8 mouse cellular contexts compared by ENCODE assay signal in the genomic region with DNA sequence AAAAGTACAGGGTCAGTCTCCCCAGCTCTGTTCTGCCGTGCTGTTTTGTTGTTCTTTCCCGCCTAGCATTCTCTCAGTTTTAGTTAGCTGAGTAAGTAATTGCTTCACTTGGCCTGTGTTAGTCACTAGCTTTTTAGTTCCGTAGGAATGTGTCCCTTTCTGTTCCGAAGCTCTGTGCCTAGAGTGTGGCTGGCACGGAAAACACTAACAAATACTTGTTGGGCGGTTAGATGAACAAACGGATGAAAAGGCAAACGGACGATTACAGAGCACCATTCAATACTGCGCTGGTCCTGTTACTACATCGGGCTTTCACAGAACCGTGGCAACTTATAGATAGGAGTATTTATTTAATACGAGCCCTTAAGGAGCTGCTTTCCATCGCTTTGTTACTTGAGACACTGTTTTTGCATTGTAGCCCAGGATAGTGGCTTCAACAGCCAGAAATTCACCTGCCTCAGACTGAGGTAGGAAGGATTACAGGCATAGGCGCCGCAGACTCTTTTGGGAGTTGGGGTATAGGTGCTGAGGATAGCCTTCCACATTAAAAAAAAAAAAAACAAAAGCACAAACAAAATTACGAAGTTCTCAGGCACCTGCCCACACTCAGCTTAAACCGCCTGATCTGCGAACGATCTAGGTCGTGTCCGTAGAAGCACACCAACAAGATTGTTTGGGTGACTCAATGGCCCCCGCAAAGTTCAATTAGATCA. TPM values are rescaled to one million over a fixed set of nuclear protein-coding genes. Genes with fewer than 3 reads are reported as not detected.
DNase-seq lines count a peak whose midpoint lies in the region; ATAC-seq and TF ChIP-seq lines count a peak whose summit lies in the region.

No protein-coding gene starts in this region.

- CTCF ChIA-PET in Patski (lab: Charles Lee) = interaction anchor here (1.6 to 1.8 kb wide), 2 partner anchors 10 to 379 kb away, joined by 3 to 6 read pairs; no protein-coding TSS in a partner anchor

- ATAC-seq in CD4-positive, CD25-positive, alpha-beta regulatory T cell, adult 4 months = peak; percentile 20
- peak; percentile 30 for ATAC-seq in Patski
- ATAC-seq in embryonic facial prominence, embryonic 11.5 days (replicated peaks; ENCODE audit: insufficient number of reproducible peaks, low FRiP score, low TSS enrichment, low read depth) = no peak; the same call in 1 of the 2 replicates
- no peak for ATAC-seq in heart, postnatal 0 days (ENCODE audit: insufficient read depth, low read depth)
- ATAC-seq in limb, embryonic 11.5 days (ENCODE audit: insufficient number of reproducible peaks, low FRiP score, low TSS enrichment, low read depth) = peak; percentile 55; the same call in 1 of the 2 replicates
- ATAC-seq in monocyte, adult 5-6 weeks (replicated peaks; ENCODE audit: insufficient number of reproducible peaks, low FRiP score, low TSS enrichment, poor library complexity, severe bottlenecking) = no peak

- DNase-seq in Patski (ENCODE audit: low read depth, low spot score) = peak; percentile 19
- peak; percentile 29 for DNase-seq in embryonic facial prominence, embryonic 11.5 days (ENCODE audit: low spot score)
- DNase-seq in heart, postnatal 0 days (ENCODE audit: low spot score) = peak; percentile 64
- peak; percentile 42 for DNase-seq in limb, embryonic 11.5 days (ENCODE audit: low spot score)
- DNase-seq in midbrain, embryonic 10.5 days (ENCODE audit: low spot score) = peak; percentile 34
- no peak for DNase-seq in right cerebral cortex, postnatal 4 days

- no peak for TF ChIP-seq CTCF in Patski (IDR thresholded peaks at IDR 0.05)
- no peak for TF ChIP-seq CTCF in heart, postnatal 0 days (IDR thresholded peaks at IDR 0.05; ENCODE audit: low read depth)

- no peaks in the 10 kb centered on the region for H3K27me3 ChIP-seq in Patski
- no peaks in the 10 kb centered on the region for H3K27me3 ChIP-seq in embryonic facial prominence, embryonic 11.5 days (ENCODE audit: control insufficient read depth, insufficient read depth, low read length)
- H3K27me3 ChIP-seq in heart, postnatal 0 days (ENCODE audit: control insufficient read depth, insufficient read depth, low read length) = no peaks in the 10 kb centered on the region
- H3K27me3 ChIP-seq in limb, embryonic 11.5 days (ENCODE audit: control insufficient read depth, insufficient read depth, low read length) = no peaks in the 10 kb centered on the region
- no peaks in the 10 kb centered on the region for H3K27me3 ChIP-seq in midbrain, embryonic 10.5 days (ENCODE audit: low read depth, poor library complexity, severe bottlenecking)

- H3K4me1 ChIP-seq in embryonic facial prominence, embryonic 11.5 days (ENCODE audit: control insufficient read depth, insufficient read depth, low read length) = no peaks in the 10 kb centered on the region
- peaks cover 4% of the 10 kb centered on the region; the same call in 1 of the 2 replicates for H3K4me1 ChIP-seq in heart, postnatal 0 days (ENCODE audit: control insufficient read depth, insufficient read depth)
- peaks cover 5% of the 10 kb centered on the region; the same call in 1 of the 2 replicates for H3K4me1 ChIP-seq in limb, embryonic 11.5 days (ENCODE audit: control insufficient read depth, insufficient read depth, low read length)
- H3K4me1 ChIP-seq in midbrain, embryonic 10.5 days = peaks cover 51% of the 10 kb centered on the region

- WGBS in embryonic facial prominence, embryonic 11.5 days = 6% methylated on average over 23 of the region's 23 CpGs
- WGBS in heart, postnatal 0 days = 7% methylated on average over 23 of the region's 23 CpGs
- WGBS in limb, embryonic 11.5 days = 9% methylated on average over 23 of the region's 23 CpGs
- WGBS in midbrain, embryonic 10.5 days = 6% methylated on average over 23 of the region's 23 CpGs

- in situ Hi-C loops in Patski (cut with MboI; ENCODE audit: low pct_unique_long_range_greater_than_20kb) = no loop called here

- peak overlapping the region; percentile 75 for H3K9ac ChIP-seq in embryonic facial prominence, embryonic 11.5 days (replicated peaks; ENCODE audit: low read length)
- peak overlapping the region; percentile 78 for H3K9ac ChIP-seq in heart, postnatal 0 days (replicated peaks; ENCODE audit: low read depth, low read length)
- peak overlapping the region; percentile 69 for H3K9ac ChIP-seq in limb, embryonic 11.5 days (ENCODE audit: low read length)

- H3K4me2 ChIP-seq in embryonic facial prominence, embryonic 11.5 days (ENCODE audit: low read depth, low read length) = peak overlapping the region; percentile 76
- H3K4me2 ChIP-seq in heart, postnatal 0 days (ENCODE audit: low read depth, low read length) = peak overlapping the region; percentile 78
- peak overlapping the region; percentile 78 for H3K4me2 ChIP-seq in limb, embryonic 11.5 days (ENCODE audit: low read depth, severe bottlenecking)

- H3K9me3 ChIP-seq in embryonic facial prominence, embryonic 11.5 days (replicated peaks; ENCODE audit: control insufficient read depth, low read length) = no peaks in the 10 kb centered on the region; the same call in 1 of the 2 replicates
- H3K9me3 ChIP-seq in heart, postnatal 0 days (replicated peaks; ENCODE audit: control insufficient read depth, low read length) = no peaks in the 10 kb centered on the region
- H3K9me3 ChIP-seq in limb, embryonic 11.5 days (ENCODE audit: control insufficient read depth, low read length) = no peaks in the 10 kb centered on the region
- H3K9me3 ChIP-seq in midbrain, embryonic 10.5 days (replicated peaks) = no peaks in the 10 kb centered on the region

- POLR2A ChIA-PET in Patski (lab: Charles Lee) = interaction anchor here (0.6 to 1.4 kb wide), 3 partner anchors 8 to 359 kb away, joined by 3 to 4 read pairs (median 3); no protein-coding TSS in a partner anchor

- no peaks in the 10 kb centered on the region for H3K36me3 ChIP-seq in embryonic facial prominence, embryonic 11.5 days (replicated peaks; ENCODE audit: control insufficient read depth, insufficient read depth, low read depth, low read length)
- no peaks in the 10 kb centered on the region for H3K36me3 ChIP-seq in heart, postnatal 0 days (replicated peaks; ENCODE audit: control insufficient read depth, insufficient read depth, low read length)
- H3K36me3 ChIP-seq in limb, embryonic 11.5 days (ENCODE audit: control insufficient read depth, insufficient read depth, low read length) = no peaks in the 10 kb centered on the region
- H3K36me3 ChIP-seq in midbrain, embryonic 10.5 days = no peaks in the 10 kb centered on the region

- H3K27ac ChIP-seq in embryonic facial prominence, embryonic 11.5 days (replicated peaks; ENCODE audit: low read depth, low read length) = 0 out of 2 replicates have a peak overlapping the region, but pooled peaks have one; percentile 28
- H3K27ac ChIP-seq in heart, postnatal 0 days (ENCODE audit: low read depth) = peak overlapping the region; percentile 91
- H3K27ac ChIP-seq in limb, embryonic 11.5 days (replicated peaks; ENCODE audit: low read depth, low read length) = 0 out of 2 replicates have a peak overlapping the region, but pooled peaks have one; percentile 42
- H3K27ac ChIP-seq in midbrain, embryonic 10.5 days (replicated peaks) = peak overlapping the region; percentile 87

- TF ChIP-seq EP300 in heart, postnatal 0 days (IDR thresholded peaks at IDR 0.05; ENCODE audit: low read depth) = no peak

- peak overlapping the region; percentile 86 for H3K4me3 ChIP-seq in embryonic facial prominence, embryonic 11.5 days (ENCODE audit: low read depth, low read length)
- peak overlapping the region; percentile 79 for H3K4me3 ChIP-seq in heart, postnatal 0 days (ENCODE audit: low read depth, low read length)
- H3K4me3 ChIP-seq in limb, embryonic 11.5 days (ENCODE audit: low read depth, low read length) = peak overlapping the region; percentile 86
- H3K4me3 ChIP-seq in midbrain, embryonic 10.5 days = peak overlapping the region; percentile 92

RNA-seq across cellular contexts. Expression of gene Rab3gap2, which starts 0.6 kb away (rescaled TPM):
- 10 to 100 TPM; 14.7 to 20.7 TPM for polyA plus RNA-seq in CD4-positive, CD25-positive, alpha-beta regulatory T cell, adult 4 months (2017; shearing (Covaris generic))
- 35.2 TPM for polyA plus RNA-seq in Patski (2021)
- polyA plus RNA-seq in embryonic facial prominence, embryonic 11.5 days (2014; fragmentation: Nextera tagmentation; extraction: Ambion mirVana) = 20.4 and 21.2 TPM in 2 replicates
- 15.5 and 18.6 TPM in 2 replicates for total RNA-seq in heart, postnatal 0 days (2014; rRNA removed; ENCODE audit: low replicate concordance)
- 9.5 and 11.1 TPM in 2 replicates for polyA plus RNA-seq in heart, postnatal 0 days (2015; fragmentation: Nextera tagmentation; extraction: Ambion mirVana)
- polyA plus RNA-seq in limb, embryonic 11.5 days (2014; fragmentation: Nextera tagmentation; extraction: Ambion mirVana) = 22.0 and 25.0 TPM in 2 replicates
- 19.5 and 21.4 TPM in 2 replicates for polyA plus RNA-seq in midbrain, embryonic 10.5 days (2016; fragmentation: Nextera tagmentation; extraction: Ambion mirVana)
- 36.1 to 43.1 TPM (median 36.5 TPM) in 3 replicates for total RNA-seq in monocyte, adult 5-6 weeks (2017)

Comparison
In these comparisons a context has a peak if more than half of its experiments do, and no peak if none do; other contexts are left out.
1. ATAC-seq: peak in CD4-positive, CD25-positive, alpha-beta regulatory T cell, adult 4 months (single experiment), Patski (single experiment) and limb, embryonic 11.5 days (single experiment); none in embryonic facial prominence, embryonic 11.5 days (single experiment), heart, postnatal 0 days (single experiment) and monocyte, adult 5-6 weeks (single experiment).
2. H3K27ac ChIP-seq: peak in every context shown above with its lines; median percentile 91 in heart, postnatal 0 days; 87 in midbrain, embryonic 10.5 days; 42 in limb, embryonic 11.5 days; 28 in embryonic facial prominence, embryonic 11.5 days.
3. Peak in every context shown above with its lines, with median percentiles within 50 percentile points of each other: H3K4me2 ChIP-seq, H3K4me3 ChIP-seq and H3K9ac ChIP-seq.